Mouse (Mus musculus) pancreas, adult 10 weeks (tissue): ENCODE measurements around the gene Olfr1120. TPM values are rescaled to one million over a fixed set of nuclear protein-coding genes. Genes with fewer than 3 reads are reported as not detected.

Source experiments
- polyA plus RNA-seq: library from polyadenylated mRNA; stranded (reverse); fragments of 350-450 nt; fragmentation: Illumina TruSeq; extraction: RNeasy Lipid Tissue Mini Kit (QIAGEN cat#74804); gene quantifications from one replicate; pipeline ENCODE4 v1.2.3, GENCODE M21; 2015; ENCODE audit warnings: low read depth, low replicate concordance; ENCODE audit not compliant: insufficient read depth

Olfr1120 gene
- not detected for polyA plus RNA-seq

DNA sequence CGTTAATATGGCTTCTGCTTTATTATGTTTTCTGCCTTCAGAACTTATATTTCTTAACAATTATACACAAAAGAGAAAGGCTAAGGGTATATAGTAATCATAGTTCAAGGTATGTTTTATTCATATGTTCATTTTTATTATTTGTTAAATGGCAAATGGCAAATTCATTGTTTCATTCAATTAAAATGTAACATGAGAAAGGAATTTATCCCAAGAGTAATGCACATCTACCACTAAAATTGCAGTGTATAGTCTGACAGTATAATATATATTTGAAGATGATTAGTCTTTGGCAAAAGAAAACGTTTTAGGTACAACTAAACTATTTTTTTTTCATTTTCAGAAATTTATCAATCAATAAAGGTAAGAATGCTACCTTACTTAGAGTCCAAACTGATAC, at the start of gene Olfr1120:
Gene Olfr1120, plus strand, starts transcription at position 301 of the 400 bp plus-strand sequence.

DNA sequence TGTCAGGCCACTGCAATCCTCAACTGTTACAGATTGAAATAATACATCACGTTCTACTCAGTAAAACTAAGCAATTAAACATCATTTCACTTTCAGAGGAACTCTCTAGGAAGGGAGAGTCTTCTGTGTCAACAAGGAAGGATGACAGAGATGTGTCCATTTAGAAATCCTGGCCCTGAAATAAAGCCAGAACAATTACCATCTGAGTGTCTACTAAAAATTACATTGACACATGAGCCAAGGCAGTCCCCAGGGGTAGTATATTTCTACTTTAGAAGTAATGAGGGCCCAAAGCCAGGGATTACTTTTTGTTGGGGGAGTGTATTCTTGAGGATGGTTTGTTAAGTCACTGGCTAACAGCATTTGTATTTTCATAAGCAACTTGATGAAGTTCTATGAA, 47.3 kb upstream of the Olfr1120 start, which contains the start of gene Olfr1118:
Gene Olfr1118, plus strand, starts transcription at position 301 of the 400 bp plus-strand sequence.

DNA sequence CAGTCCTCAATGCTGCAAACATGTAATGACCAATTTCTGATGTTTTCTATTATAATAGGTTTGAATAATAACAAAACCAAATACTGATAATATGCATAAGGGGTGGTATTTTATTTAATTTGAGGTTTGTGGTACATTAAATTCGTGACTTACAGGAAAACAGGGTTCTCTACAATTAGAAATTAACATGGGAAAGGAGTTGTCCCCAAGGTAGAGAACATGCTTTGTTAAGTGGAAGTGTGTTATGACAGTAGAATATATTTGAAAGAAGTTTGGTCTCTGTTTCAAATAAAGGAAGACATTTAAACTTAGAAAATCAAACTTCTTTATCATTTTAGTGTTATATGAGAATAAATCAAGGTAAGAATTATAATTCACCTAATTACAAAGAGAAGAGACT, 15.0 kb downstream of the Olfr1120 start, which contains the start of gene Olfr1121:
Gene Olfr1121, plus strand, starts transcription at position 301 of the 400 bp plus-strand sequence.

DNA sequence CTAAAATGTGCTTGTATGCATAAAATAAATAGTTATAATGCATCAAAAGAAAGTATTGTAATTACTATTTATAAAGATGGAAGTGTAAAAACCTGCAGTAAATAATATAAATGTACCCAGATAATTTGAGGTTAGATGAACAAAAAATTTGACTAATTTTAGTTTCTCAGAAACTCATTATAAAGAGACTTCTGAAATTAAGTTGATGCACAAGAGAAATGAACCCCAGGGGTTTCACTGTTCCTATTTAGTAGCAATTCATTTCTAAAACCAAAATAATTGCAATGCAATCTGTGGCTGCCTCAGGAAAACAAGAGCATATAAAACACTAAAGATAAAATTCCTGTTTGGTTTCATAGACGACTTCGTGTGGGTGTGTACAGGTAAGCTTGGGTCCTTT, 30.9 kb downstream of the Olfr1120 start, which contains the start of gene Olfr1122:
Gene Olfr1122, plus strand, starts transcription at position 301 of the 400 bp plus-strand sequence.

Other genes starting within 250 kb of the Olfr1120 start
- gene Olfr259, start 240.2 kb upstream of the Olfr1120 start, polyA plus RNA-seq: not detected
- not detected for gene Olfr1110, start 214.5 kb upstream of the Olfr1120 start, polyA plus RNA-seq
- not detected for gene Olfr1111, start 202.2 kb upstream of the Olfr1120 start, polyA plus RNA-seq
- gene Olfr1112, start 167.0 kb upstream of the Olfr1120 start, polyA plus RNA-seq: not detected
- gene Olfr1113, start 145.8 kb upstream of the Olfr1120 start, polyA plus RNA-seq: not detected
- not detected for gene Olfr1115, start 106.8 kb upstream of the Olfr1120 start, polyA plus RNA-seq
- not detected for gene Olfr1116, start 87.3 kb upstream of the Olfr1120 start, polyA plus RNA-seq
- gene Olfr1118, start 47.2 kb upstream of the Olfr1120 start, polyA plus RNA-seq: not detected
- gene Olfr1121, start 15.1 kb downstream of the Olfr1120 start, polyA plus RNA-seq: not detected
- gene Olfr1122, start 31.0 kb downstream of the Olfr1120 start, polyA plus RNA-seq: not detected
- not detected for gene Olfr1123, start 61.8 kb downstream of the Olfr1120 start, polyA plus RNA-seq
- not detected for gene Olfr1124, start 75.5 kb downstream of the Olfr1120 start, polyA plus RNA-seq
- not detected for gene Olfr1126, start 99.1 kb downstream of the Olfr1120 start, polyA plus RNA-seq
- not detected for gene Pramel7, start 142.3 kb downstream of the Olfr1120 start, polyA plus RNA-seq
- gene Pramel6, start 151.8 kb downstream of the Olfr1120 start, polyA plus RNA-seq: not detected
- gene Olfr153, start 177.0 kb downstream of the Olfr1120 start, polyA plus RNA-seq: not detected
- gene Olfr1128, start 190.7 kb downstream of the Olfr1120 start, polyA plus RNA-seq: not detected
- not detected for gene Olfr1129, start 219.1 kb downstream of the Olfr1120 start, polyA plus RNA-seq